In the genomic region with DNA sequence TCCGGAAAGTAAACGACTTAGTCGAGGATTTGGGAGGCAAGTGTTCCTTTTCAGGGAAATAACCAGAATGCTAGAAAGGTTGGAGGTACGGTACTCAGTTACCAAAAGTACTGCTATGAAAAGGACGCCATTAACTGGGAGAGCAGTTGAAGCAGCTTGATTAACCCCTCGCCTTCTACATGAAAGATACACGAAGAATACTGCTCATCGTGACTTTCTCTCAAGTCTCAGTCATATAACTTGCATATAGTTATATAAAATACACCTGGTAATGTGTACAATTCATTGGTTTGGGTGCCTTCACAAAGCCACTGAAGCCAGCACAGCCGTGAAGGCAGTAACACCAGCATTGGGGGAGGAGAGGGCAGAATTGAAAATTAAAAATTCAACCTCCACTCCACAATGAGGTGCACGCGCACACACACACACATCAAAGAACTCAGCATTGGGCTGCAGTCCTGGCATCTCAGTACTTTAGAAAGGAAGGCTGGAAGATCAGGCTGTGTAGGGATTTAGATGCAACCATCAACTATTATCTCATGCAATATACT, we compare ENCODE assay signal across 1 mouse cellular context.
TF ChIP-seq lines count a peak whose summit lies in the region.

No protein-coding gene starts in this region.

TF ChIP-seq in MEL, 35 proteins besides CTCF, POLR2A, EP300 and RAD21 (continued from another document):
- TF ChIP-seq CHD2 (IDR thresholded peaks at IDR 0.05; ENCODE audit: low read length) (no peak), SIN3A (IDR thresholded peaks at IDR 0.05; ENCODE audit: low read length) (no peak; the same call in 1 of the 2 replicates), POLR2AphosphoS5 (IDR thresholded peaks at IDR 0.05; ENCODE audit: borderline replicate concordance, low read depth, low read length) (no peak)
